Mouse (Mus musculus): Measurements from ENCODE around the gene Usp43.

Gene Usp43

GRCm38 (mm10) chr11:67897064-67897560 lies 24.8 kb downstream of the Usp43 start:
- peak; percentile 98 for DNase-seq (ENCODE audit: low read depth)

GRCm38 (mm10) chr11:67895641-67896040 lies 26.3 kb downstream of the Usp43 start:
- no peak for DNase-seq (ENCODE audit: low read depth)

- DNase-seq (ENCODE audit: low read depth), result no peak
Observed at GRCm38 (mm10) chr11:67888521-67888920, 33.4 kb downstream of the Usp43 start.

GRCm38 (mm10) chr11:67885921-67886320 lies 36.0 kb downstream of the Usp43 start:
- no peak for DNase-seq (ENCODE audit: low read depth)

DNA sequence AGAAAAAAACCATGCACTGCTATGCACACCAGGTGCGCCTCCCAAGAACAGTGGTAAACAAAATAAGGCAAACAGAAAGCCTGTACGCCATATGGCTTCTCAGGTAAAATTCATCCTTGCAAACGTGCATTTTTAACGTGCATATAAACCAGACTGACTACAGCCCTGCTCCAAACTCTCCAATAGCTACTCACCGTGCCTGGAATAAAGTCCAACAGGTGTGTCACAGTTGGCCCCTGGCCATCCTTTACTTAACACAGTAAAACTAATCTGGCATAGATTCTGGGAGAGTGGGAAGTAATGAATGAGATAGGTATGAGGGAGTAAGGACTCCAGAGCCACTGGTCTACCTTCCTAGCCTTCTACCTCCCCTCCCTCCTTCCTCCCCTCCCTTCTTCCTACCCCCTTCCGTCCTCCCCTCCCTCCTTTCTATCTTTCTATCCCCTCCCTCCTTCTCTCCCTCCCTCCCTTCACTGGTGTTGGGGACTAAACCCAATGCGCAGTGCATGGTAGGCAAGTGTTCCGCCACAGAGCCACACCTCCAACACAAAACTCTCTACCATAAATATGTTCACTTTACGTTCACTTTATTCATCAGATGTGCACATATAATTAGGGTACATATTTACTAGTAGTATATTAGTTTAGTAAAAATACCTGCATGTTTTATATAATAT lies 56.3 kb downstream of the Usp43 start:
- no peak for DNase-seq (ENCODE audit: low read depth)

- peak; percentile 40 for DNase-seq (ENCODE audit: low read depth)
Observed at GRCm38 (mm10) chr11:67865100-67865499, 56.9 kb downstream of the Usp43 start.

DNA sequence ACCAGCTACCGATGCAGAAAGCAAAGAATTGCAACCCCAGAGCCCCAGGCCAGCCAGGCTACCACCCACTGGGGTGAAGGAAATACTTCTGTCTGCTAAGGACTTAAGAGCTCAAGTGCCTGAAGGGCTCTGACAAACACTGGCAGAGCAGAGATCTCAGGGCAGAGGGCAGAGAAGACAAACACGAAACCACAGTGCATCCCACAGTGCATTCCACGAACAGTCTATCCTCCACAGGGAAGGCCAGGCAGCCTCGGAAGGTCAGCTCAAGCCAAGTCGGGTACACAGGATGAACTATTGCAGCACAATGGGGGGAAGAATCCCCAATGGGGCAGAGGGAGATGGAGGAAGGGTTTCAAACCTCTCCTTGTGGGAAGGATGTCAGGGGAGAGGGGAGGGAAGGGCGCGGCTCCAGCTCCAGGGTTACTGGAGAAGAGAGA lies 60.5 kb downstream of the Usp43 start:
- no peak for DNase-seq (ENCODE audit: low read depth)

GRCm38 (mm10) chr11:67860743-67861398 lies 61.1 kb downstream of the Usp43 start:
- DNase-seq (ENCODE audit: low read depth), result no peak

GRCm38 (mm10) chr11:67858518-67858917 lies 63.4 kb downstream of the Usp43 start:
- no peak for DNase-seq (ENCODE audit: low read depth)

DNA sequence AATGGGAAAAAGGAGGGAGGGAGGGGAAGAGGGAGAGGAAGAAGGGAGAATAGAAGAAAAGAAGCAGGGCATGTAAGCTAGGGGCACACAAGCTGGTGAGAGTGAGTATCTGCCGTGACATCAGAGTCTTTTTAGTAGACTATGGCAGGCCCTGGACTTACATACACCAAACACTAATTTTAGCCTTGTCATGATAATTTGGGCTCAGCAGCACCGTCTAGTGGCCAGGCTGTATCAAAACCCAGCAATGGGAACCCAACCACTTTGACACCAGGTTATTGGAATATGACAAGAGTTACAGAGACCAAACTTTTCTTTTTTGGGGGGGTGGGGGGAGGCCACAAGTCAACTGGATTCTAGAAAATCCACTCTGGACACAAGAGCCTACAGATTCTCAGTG lies 66.9 kb downstream of the Usp43 start:
- DNase-seq (ENCODE audit: low read depth), result peak; percentile 63

GRCm38 (mm10) chr11:67853996-67854395 lies 68.0 kb downstream of the Usp43 start:
- no peak for DNase-seq (ENCODE audit: low read depth)

- no peak for DNase-seq (ENCODE audit: low read depth)
Observed at GRCm38 (mm10) chr11:67851770-67852169, 70.2 kb downstream of the Usp43 start.

DNA sequence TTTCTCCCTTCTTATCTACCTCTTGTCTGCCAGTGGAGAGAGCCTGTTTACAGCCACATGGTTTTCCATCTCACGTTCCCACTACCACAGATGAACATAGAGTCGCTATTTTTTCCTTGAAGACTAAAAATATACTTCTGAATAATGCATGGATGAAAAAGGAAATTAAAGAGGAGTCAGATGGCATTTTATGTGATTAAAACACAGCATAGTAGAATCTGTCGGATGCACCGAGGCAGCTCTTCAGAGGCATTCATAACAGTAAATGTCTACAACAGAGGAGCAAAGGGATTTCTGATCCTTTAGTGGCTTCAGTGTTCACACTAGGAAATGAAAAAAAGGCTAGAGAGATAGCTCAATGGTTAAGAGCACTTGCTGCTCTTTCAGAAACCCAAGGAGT lies 76.8 kb downstream of the Usp43 start:
- DNase-seq (ENCODE audit: low read depth), result no peak

- peak; percentile 60 for DNase-seq (ENCODE audit: low read depth)
Observed at GRCm38 (mm10) chr11:67839810-67840209, 82.1 kb downstream of the Usp43 start.

- DNase-seq (ENCODE audit: low read depth), result no peak
Observed at GRCm38 (mm10) chr11:67835408-67836078, 86.4 kb downstream of the Usp43 start.

DNA sequence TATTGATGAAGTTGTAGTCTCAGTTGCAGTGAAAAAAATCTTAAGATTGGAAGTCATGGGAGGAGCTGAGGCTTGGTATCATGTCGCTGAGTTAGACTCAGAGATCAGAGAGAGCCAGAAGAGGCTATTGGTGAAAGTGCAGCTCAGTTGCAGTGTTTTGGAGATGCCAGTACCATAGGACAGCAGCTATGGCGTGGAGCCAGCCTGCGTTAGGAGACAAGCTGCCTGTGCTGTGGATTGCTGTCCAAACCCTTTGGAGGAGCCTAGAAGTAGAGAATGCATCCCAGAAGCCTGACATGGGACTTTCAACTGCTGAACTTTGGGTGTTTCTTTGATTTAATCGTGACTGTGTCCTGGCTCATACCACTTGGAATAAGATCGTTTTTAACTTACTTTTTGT lies 90.1 kb downstream of the Usp43 start:
- DNase-seq (ENCODE audit: low read depth), result no peak

DNA sequence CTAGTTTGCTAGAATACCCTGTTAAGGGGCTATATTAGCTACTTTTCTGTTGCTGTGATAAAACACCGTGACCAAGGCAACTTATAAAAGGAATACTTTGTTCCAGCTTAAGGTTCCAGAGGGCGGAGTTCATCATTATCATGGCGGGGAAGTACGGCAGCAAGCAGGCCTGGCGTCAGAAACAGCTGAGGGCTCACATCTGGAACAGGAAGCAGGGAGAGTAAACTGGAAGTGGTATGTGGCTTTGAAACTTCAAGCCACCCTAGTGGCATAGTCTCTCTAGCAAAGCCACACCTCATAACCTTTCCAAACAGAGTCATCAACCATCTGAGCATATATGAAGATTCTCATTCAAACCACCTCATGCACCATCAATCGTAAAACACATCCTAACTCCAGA lies 92.4 kb downstream of the Usp43 start:
- DNase-seq (ENCODE audit: low read depth), result no peak

GRCm38 (mm10) chr11:67828360-67829059 lies 93.4 kb downstream of the Usp43 start:
- DNase-seq (ENCODE audit: low read depth), result no peak

DNA sequence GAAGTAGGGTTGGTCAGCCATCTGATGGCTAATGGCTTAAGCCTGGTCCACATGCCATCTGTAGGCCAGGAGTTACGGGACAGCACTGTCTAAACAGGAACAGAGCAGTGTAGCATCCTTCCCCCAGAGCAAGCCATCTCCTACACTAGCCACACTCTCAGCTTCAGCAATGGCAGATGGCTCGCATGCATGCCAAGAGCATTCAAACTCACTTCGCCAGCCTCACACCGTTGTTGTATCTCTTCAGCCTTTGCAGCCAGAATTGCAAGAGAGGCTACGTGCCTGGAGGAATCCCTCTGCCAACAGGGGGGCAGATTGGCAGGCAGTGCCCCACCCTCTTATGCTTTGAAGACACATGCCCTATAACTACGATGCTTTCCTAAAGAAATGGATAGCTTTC lies 100.4 kb downstream of the Usp43 start:
- no peak for DNase-seq (ENCODE audit: low read depth)

DNA sequence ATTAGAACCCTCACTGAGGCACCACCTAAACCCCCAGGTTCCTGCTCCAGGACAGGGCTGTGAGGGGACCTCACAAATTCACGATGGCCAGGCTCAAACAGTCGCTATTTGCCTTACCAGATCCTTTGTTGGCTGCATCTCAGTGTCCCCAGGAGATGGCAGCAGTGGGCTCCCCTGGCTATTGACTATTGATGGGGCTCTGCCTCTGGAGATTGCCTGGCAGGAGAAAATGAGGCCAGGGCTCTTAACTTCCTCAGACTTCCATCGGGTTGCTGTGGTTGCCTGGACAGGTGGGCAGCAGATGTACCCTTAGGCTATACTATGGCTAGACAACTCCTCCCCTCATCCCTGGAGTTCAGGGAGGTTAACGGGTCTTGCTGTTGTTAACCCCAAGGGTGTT lies 101.7 kb downstream of the Usp43 start:
- DNase-seq (ENCODE audit: low read depth), result peak; percentile 44

DNA sequence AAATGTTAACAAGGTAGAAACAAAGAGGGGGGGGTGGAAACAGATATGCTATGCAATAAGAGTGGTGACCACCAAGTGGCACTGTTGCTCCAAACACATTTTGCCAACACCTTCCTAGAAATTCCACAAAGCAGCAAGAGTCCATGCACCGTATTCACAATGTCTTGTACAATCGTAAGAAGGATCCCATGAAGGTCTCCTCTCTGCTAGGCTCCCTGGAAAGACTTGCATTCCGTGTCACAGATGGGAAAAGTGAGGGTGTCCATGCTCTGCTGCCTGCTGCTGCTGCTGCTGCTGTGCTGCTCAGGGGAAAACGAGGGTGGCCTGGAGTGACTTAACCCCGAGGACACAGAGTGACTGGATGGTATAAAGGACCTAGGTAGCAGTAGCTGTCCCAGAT lies 102.3 kb downstream of the Usp43 start:
- peak; percentile 37 for DNase-seq (ENCODE audit: low read depth)

DNA sequence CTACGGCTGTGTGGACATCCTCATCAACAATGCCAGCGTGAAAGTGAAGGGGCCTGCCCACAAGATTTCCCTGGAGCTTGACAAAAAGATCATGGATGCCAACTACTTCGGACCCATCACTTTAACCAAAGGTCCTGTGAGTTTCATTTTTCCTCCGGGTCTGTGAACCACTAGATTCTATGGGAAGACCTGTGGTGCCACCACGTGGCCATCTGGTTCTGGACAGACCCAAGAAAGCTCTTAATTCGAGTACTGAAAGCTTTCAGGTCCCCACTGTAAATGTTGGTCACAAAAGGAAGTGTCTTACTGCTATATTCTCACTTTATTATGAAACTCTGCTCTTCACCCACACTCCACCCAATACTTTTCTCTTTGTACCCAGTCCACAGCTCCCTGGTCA lies 110.4 kb downstream of the Usp43 start:
- peak; percentile 12 for DNase-seq (ENCODE audit: low read depth)

Measured in 416B (cell line).